Mouse (Mus musculus): Measurements from ENCODE around the gene Cdc73. TPM values are rescaled to one million over a fixed set of nuclear protein-coding genes. Genes with fewer than 3 reads are reported as not detected.
A peak's percentile ranks its signal among the peaks of the same experiment; 100 is the strongest.

Gene Cdc73
- polyA plus RNA-seq (2016; fragmentation: Nextera tagmentation; extraction: Ambion mirVana) = 30.9 and 31.1 TPM in 2 replicates

DNA sequence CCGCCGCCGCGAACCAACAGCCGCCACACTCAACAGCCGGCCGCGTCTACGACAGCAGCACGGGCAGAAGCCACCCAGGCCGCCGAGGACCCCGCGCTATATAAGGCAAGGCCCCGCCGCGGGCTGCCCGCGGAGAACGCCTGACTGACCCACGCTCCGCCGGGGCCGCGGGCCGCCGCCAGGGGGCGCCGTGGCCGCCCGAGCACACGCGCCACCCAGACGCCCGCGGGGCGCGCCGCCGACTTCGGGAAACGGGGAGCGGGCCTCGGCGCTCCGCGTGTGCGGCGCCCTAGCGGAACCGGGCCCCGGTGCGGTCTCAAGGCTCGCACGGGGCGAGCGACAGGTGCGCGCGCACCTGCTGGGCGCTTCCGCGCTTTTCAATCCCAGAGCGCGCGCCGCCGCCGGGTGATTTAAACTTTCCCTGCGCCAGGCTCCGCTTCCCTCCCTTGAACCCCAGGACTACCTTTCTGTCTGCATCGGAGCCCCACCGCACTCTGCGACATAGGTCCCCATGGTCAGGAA is at the start of gene Cdc73:
TSS of gene Cdc73 (minus strand) at position 153 of the 522 bp plus-strand sequence.
- Histone ChIP-seq H3K4me1 (peaks cover 4% of the 10 kb centered on the region; the same call in 1 of the 2 replicates), H3K27me3 (ENCODE audit: low read depth, poor library complexity, severe bottlenecking) (no peaks in the 10 kb centered on the region), H3K9me3 (replicated peaks) (no peaks in the 10 kb centered on the region), H3K27ac (peak within 1 kb of the TSS; percentile 97), H3K4me3 (peak within 1 kb of the TSS; percentile 87), H3K36me3 (peaks cover 8% of the 10 kb centered on the region)
- DNase-seq (ENCODE audit: low spot score) = peak; percentile 94
- WGBS = under 1% methylated on average over 71 of the region's 74 CpGs

DNA sequence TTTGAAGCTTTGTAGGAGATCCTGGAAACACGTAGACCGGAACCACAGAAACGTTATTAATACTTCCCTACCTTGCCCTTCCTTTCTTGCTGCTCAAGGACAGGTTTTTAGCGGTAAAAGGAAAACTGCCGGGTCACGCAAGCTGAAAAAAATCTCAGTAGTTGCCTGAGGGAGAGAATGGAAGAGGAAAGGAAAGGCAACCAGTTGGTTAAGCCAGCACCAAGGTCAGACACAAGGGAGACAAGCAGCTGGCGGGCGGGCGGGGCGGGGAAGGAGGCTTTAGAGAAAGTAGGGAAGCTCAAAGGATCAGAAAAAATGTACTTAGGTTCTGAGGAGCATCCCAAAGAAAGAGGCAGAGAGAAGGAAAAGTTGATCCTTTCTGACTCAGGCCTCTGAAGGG is 43.2 kb upstream of the Cdc73 start:
- H3K27ac ChIP-seq = no peak overlapping the region
- H3K36me3 ChIP-seq = peaks cover 59% of the 10 kb centered on the region
- H3K27me3 ChIP-seq (ENCODE audit: low read depth, poor library complexity, severe bottlenecking) = no peaks in the 10 kb centered on the region
- no peaks in the 10 kb centered on the region for H3K4me1 ChIP-seq
- DNase-seq (ENCODE audit: low spot score) = no peak
- no peaks in the 10 kb centered on the region for H3K9me3 ChIP-seq (replicated peaks)
- WGBS = 87% methylated on average over 10 of the region's 10 CpGs
- no peak overlapping the region for H3K4me3 ChIP-seq

DNA sequence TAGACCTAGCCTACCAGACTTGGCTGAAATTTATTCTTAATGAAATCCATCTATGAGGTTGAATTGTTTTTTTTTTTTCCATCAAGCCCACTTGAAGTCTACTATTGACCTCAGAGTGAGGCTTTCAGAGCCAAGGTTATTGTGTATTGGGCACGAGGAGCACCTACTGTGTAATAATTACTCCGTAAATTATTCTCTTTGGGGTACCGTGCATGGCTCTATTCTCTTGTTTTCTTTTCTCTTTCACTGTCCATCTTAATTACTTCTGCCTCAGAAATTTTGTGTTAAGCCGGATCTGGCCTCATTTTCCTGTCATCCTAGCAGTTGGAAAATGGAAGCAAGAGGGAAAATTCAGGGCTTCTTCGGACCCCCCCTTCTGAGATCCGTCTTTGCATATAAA is 39.5 kb upstream of the Cdc73 start:
- DNase-seq (ENCODE audit: low spot score) = no peak
- WGBS = 90% methylated on average over 6 of the region's 6 CpGs
- H3K36me3 ChIP-seq = peaks cover 45% of the 10 kb centered on the region
- H3K27me3 ChIP-seq (ENCODE audit: low read depth, poor library complexity, severe bottlenecking) = no peaks in the 10 kb centered on the region
- no peak overlapping the region for H3K27ac ChIP-seq
- H3K9me3 ChIP-seq (replicated peaks) = no peaks in the 10 kb centered on the region
- no peak overlapping the region for H3K4me3 ChIP-seq
- H3K4me1 ChIP-seq = 0 out of 2 replicates have a peak, but pooled peaks cover 5% of the 10 kb centered on the region

DNA sequence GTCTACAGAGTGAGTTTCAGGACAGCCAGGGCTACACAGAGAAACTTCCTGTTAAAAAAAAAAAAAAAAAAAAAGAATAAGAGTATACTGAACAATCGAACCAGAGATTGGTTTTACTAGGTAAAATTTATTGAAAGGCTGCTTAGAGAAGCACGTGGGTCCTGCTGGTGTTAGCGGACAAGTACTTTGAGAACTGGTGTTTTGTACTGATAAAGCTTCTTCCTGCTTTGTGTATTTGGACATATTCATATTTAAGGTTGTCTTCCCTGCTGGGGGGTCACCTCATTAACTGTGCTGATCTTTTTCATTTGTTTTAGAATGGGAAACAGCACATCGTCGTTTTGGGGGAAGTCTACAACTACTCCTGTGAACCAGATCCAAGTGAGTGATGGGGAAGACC is 38.6 kb upstream of the Cdc73 start:
- H3K9me3 ChIP-seq (replicated peaks) = no peaks in the 10 kb centered on the region
- peaks cover 37% of the 10 kb centered on the region for H3K36me3 ChIP-seq
- no peak overlapping the region for H3K27ac ChIP-seq
- H3K4me3 ChIP-seq = no peak overlapping the region
- no peak for DNase-seq (ENCODE audit: low spot score)
- H3K4me1 ChIP-seq = 0 out of 2 replicates have a peak, but pooled peaks cover 5% of the 10 kb centered on the region
- H3K27me3 ChIP-seq (ENCODE audit: low read depth, poor library complexity, severe bottlenecking) = no peaks in the 10 kb centered on the region
- WGBS = 90% methylated on average over 5 of the region's 5 CpGs

DNA sequence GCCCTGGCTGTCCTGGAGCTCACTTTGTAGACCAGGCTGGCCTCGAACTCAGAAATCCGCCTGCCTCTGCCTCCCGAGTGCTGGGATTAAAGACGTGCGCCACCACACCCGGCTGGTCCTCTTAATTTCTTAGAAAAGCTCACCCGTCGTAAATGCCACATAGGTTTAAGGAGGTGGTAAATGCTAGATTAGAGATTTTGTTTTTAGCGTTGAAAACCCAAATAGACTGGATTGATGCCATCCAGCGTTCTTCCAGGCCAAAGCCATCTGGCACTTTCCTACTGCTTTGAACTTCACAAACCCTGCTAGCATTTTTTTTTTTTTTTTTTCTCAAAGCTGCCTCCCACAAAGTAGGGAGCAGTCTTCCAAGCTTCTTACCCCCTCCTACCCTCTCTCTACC is 37.9 kb upstream of the Cdc73 start:
- H3K27me3 ChIP-seq (ENCODE audit: low read depth, poor library complexity, severe bottlenecking) = no peaks in the 10 kb centered on the region
- no peak for DNase-seq (ENCODE audit: low spot score)
- H3K4me3 ChIP-seq = no peak overlapping the region
- H3K36me3 ChIP-seq = peaks cover 30% of the 10 kb centered on the region
- no peak overlapping the region for H3K27ac ChIP-seq
- WGBS = 87% methylated on average over 10 of the region's 10 CpGs
- H3K4me1 ChIP-seq = 0 out of 2 replicates have a peak, but pooled peaks cover 5% of the 10 kb centered on the region
- H3K9me3 ChIP-seq (replicated peaks) = no peaks in the 10 kb centered on the region

DNA sequence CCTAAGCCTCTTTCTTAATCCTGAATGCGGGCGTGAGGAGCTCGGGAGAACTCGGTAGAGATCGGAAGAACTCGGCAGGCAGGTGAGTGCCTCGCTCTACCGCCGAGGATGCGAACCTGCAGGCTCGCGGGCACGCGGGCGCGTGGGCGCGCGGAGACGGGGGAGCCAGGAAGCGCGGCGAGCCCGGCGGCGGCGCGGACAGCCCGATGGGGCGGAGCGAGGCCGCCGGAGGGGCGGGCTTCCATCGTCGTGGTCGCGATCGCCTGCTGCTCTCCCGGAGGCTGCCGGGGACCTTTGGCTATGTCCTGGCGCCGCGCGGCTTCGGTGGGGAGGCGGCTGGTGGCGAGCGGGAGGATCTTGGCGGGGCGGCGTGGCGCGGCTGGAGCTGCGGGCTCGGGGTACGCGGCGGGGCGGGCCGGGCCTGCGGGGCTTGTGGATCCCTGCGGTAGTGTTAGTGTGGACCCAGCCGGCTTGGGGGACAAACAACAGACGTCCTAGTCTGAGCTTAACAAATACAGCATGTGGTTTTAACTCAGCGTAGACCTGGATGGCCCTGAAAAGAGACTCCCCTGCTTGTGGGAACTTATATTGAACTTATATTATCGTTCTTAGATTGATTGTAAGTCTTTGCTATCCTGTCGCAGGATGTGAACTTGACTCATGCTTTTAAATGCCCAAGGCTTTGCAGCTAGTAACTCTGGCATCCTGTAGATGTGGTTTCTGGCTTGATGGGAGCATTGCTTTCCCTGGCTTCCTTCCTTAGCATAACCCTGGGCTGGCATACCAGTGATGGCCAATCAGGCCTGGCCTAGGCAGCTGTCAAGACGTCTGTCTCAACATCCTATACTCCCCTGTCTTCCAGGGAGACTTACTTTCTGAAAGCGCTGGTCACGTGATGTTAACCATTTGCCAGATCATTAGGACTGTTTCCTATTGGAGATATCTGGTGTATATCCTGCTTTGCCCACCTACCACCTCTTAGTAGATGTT is 37.0 kb upstream of the Cdc73 start:
- Histone ChIP-seq H3K4me3 (peak overlapping the region; percentile 83), H3K9me3 (replicated peaks) (no peaks in the 10 kb centered on the region), H3K36me3 (peaks cover 21% of the 10 kb centered on the region), H3K4me1 (0 out of 2 replicates have a peak, but pooled peaks cover 5% of the 10 kb centered on the region), H3K27me3 (ENCODE audit: low read depth, poor library complexity, severe bottlenecking) (no peaks in the 10 kb centered on the region), H3K27ac (peak overlapping the region; percentile 94)
- under 1% methylated on average over 70 of the region's 71 CpGs for WGBS
- peak; percentile 89 for DNase-seq (ENCODE audit: low spot score)

DNA sequence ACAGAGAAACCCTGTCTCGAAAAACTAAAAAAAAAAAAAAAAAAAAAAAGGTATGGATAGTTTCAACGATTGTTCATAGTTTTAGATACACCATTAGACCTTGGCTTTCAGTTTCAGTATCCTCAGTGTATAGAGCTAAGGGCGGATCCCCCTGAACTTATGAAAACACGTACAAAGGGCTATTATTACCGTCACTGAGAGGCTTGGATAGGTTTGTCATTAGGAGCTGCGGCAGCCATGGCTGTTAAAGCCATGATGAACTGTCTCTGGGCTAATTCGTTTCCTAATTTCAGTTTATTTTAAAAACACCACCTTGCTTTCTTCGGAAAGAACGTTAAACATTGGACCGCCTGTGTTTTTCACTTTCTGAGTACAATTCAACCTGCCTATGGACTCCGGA is 36.1 kb upstream of the Cdc73 start:
- DNase-seq (ENCODE audit: low spot score) = no peak
- Histone ChIP-seq H3K9me3 (replicated peaks) (no peaks in the 10 kb centered on the region), H3K4me3 (peak overlapping the region; percentile 83), H3K4me1 (0 out of 2 replicates have a peak, but pooled peaks cover 5% of the 10 kb centered on the region), H3K27me3 (ENCODE audit: low read depth, poor library complexity, severe bottlenecking) (no peaks in the 10 kb centered on the region), H3K36me3 (peaks cover 15% of the 10 kb centered on the region), H3K27ac (peak overlapping the region; percentile 94)
- WGBS = 28% methylated on average over 11 of the region's 11 CpGs

DNA sequence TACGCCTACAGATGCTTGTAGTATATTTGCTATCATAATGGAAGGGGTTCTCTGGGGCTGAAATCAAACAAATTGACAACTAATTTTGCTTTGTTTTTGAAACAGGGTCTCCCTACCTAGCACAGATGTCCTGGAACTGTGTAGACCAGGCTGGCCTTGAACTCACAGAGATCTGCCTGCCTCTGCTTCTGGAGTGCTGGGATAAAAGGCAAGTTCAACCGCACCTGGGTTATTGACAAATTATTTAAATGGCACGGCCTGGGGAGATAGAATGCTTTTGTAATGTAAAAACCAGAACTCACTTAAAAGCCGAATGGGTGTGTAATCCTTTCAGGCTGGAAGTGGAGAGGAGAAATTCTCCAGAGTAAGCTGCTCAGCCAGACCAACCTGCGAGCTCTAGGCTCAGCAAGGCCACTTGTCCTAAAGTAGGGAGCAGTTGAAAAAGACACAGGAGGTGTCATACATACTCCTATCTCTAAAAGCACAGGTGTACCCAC is 31.3 kb upstream of the Cdc73 start:
- Histone ChIP-seq H3K27ac (no peak overlapping the region), H3K27me3 (ENCODE audit: low read depth, poor library complexity, severe bottlenecking) (no peaks in the 10 kb centered on the region), H3K36me3 (no peaks in the 10 kb centered on the region), H3K4me1 (no peaks in the 10 kb centered on the region), H3K9me3 (replicated peaks) (no peaks in the 10 kb centered on the region), H3K4me3 (no peak overlapping the region)
- WGBS = 85% methylated on average over 5 of the region's 5 CpGs
- no peak for DNase-seq (ENCODE audit: low spot score)

DNA sequence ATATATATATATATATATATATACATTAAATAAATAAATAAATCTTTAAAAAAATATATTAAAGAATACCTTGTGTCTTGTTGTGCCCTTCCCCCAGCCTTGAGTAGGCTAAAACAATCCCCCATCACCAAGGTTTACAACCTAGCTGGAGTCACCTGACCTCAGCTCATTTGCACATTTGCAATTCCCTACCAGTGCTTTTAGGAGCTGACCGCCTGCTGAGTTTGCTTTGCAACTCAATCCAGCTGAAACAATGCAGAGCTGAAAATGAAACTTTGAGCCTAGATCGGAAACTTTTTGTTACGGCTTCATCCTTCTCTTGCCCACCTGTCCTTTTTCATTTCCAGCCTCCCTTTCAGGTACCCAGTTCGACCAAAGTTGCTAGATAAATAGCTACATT is 29.0 kb upstream of the Cdc73 start:
- Histone ChIP-seq H3K4me1 (no peaks in the 10 kb centered on the region), H3K9me3 (replicated peaks) (no peaks in the 10 kb centered on the region), H3K36me3 (no peaks in the 10 kb centered on the region), H3K4me3 (no peak overlapping the region), H3K27ac (no peak overlapping the region), H3K27me3 (ENCODE audit: low read depth, poor library complexity, severe bottlenecking) (no peaks in the 10 kb centered on the region)
- 62% methylated on average over 4 of the region's 4 CpGs for WGBS
- no peak for DNase-seq (ENCODE audit: low spot score)

DNA sequence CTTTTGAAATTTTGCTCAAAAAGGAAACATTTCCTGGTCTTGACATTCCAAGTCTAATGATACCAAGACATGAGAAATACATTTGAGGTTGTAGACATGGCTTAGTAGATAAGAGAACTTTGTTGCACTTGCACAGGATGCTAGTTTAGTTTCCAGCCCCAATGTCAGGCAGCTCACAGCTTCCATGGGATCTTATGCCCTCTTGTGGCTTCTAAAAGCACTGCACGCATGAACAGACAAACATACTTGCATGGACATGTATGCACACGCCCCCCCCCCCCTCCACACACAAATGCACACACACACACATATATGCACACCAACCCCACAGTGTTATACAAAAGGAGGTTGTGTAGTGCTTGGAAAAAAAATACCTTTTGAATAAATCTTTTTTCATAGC is 28.2 kb upstream of the Cdc73 start:
- no peak for DNase-seq (ENCODE audit: low spot score)
- Histone ChIP-seq H3K27me3 (ENCODE audit: low read depth, poor library complexity, severe bottlenecking) (no peaks in the 10 kb centered on the region), H3K4me3 (no peak overlapping the region), H3K4me1 (no peaks in the 10 kb centered on the region), H3K27ac (no peak overlapping the region), H3K9me3 (replicated peaks) (no peaks in the 10 kb centered on the region), H3K36me3 (no peaks in the 10 kb centered on the region)
- WGBS = 75% methylated on average over 2 of the region's 2 CpGs

DNA sequence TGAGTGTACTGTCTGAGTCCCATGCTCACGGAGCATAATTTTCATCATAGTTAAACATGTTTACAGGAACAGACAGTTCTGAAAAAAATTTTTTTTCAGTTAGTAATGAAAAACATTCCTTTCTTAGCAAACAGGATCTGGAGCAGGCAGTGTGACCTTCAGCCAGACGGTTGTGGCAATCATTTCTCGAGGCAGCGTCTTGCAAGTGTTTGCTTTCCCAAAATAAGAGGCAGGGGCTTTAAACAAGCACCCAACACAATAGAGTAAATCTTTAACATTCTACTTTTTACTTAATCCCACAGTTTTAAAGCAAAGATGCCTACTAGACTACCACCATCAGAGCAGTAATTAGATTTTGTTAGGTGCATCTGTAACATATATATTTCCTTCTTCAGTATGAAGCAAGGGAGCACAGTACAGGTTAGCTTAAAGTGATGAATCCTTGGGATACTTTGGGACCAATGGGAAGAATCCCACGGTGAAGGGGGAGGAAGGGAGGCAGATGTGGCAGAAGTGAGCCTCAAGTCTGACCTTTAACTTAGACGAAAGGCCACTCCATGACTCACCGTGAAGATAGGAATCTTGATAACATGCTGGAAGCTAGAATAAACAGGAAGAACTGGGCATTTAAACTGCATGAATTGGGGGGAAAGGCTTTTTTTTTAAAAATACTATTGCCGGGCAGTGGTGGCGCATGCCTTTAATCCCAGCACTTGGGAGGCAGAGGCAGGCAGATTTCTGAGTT is 25.2 kb upstream of the Cdc73 start:
- DNase-seq (ENCODE audit: low spot score) = no peak
- WGBS = 80% methylated on average over 9 of the region's 9 CpGs
- Histone ChIP-seq H3K9me3 (replicated peaks) (no peaks in the 10 kb centered on the region), H3K4me1 (no peaks in the 10 kb centered on the region), H3K36me3 (no peaks in the 10 kb centered on the region), H3K27ac (no peak overlapping the region), H3K27me3 (ENCODE audit: low read depth, poor library complexity, severe bottlenecking) (no peaks in the 10 kb centered on the region), H3K4me3 (no peak overlapping the region)

DNA sequence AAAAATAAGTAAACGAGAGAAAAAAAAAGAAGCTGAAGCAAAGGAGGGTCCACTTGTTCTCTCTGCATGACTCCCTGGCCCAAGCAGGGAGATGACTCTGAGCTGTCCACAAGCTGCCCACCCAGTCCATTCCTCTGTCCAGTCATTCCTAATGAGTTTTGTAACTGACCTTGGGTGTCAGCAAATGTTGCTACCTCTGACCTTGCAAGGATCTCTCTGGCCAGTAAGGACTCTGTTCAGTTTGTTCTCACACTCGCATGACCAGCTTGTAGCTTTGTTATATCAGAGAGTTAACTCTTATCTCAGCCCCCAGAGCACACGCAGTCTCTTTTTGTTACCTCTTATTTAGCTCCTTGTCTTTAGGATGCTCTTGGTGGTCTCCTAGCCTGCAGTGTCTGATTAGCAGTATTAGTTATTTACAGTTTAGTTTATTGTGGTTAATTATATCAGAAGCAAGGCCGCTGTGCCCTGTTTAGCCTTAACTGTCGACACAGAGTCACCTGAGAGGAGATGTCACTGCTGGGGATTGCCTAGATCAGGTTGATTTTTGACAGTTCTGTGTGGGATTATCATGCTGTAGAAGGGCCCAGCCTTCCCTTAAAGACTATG is 21.9 kb upstream of the Cdc73 start:
- DNase-seq (ENCODE audit: low spot score) = no peak
- H3K27ac ChIP-seq = no peak overlapping the region
- no peaks in the 10 kb centered on the region for H3K27me3 ChIP-seq (ENCODE audit: low read depth, poor library complexity, severe bottlenecking)
- H3K4me3 ChIP-seq = no peak overlapping the region
- 87% methylated on average over 5 of the region's 5 CpGs for WGBS
- no peaks in the 10 kb centered on the region for H3K4me1 ChIP-seq
- no peaks in the 10 kb centered on the region for H3K36me3 ChIP-seq
- H3K9me3 ChIP-seq (replicated peaks) = no peaks in the 10 kb centered on the region
